8 mouse cellular contexts compared by ENCODE assay signal in genomic region chr17:45599446-45600242, GRCm38 (mm10). TPM values are rescaled to one million over a fixed set of nuclear protein-coding genes. Genes with fewer than 3 reads are reported as not detected.
A peak's percentile ranks its signal among the peaks of the same experiment; 100 is the strongest.
DNase-seq lines count a peak whose midpoint lies in the region; ATAC-seq and TF ChIP-seq lines count a peak whose summit lies in the region.

Gene Slc29a1 (minus strand): TSS chr17:45599606.

- peak within 1 kb of the TSS; percentile 35; the same call in 1 of the 2 replicates for H3K9ac ChIP-seq in hindbrain, postnatal 0 days (replicated peaks; ENCODE audit: low read length)

- no peak for DNase-seq in layer of hippocampus, adult 8-10 months (ENCODE audit: low spot score in 2 of 2)
- DNase-seq in layer of hippocampus, adult 9-11 months = no peak
- peak; percentile 80 to 84 for DNase-seq in cerebellum, postnatal 10 days
- DNase-seq in gastrocnemius, postnatal 14 days = peak; percentile 88
- DNase-seq in hindbrain, postnatal 0 days (ENCODE audit: low spot score) = peak; percentile 50
- no peak for DNase-seq in left cerebral cortex, postnatal 36 days (ENCODE audit: low spot score in 2 of 2)
- DNase-seq in testis, postnatal 14 days (ENCODE audit: low spot score) = peak; percentile 75

- no peak for TF ChIP-seq CTCF in hindbrain, postnatal 0 days (IDR thresholded peaks at IDR 0.05; ENCODE audit: low read depth)

- peak within 1 kb of the TSS; percentile 64 for H3K4me2 ChIP-seq in hindbrain, postnatal 0 days (ENCODE audit: low read depth, low read length)

- H3K4me3 ChIP-seq in hindbrain, postnatal 0 days (ENCODE audit: low read length) = peak within 1 kb of the TSS; percentile 30
- H3K4me3 ChIP-seq in megakaryocyte, embryonic 14.5 days (replicated peaks) = no peak within 1 kb of the TSS

- H3K27me3 ChIP-seq in hindbrain, postnatal 0 days (ENCODE audit: insufficient read depth, low read length) = no peaks in the 10 kb centered on the region
- H3K27me3 ChIP-seq in megakaryocyte, embryonic 14.5 days (replicated peaks) = peaks cover 84% of the 10 kb centered on the region

- ATAC-seq in hindbrain, postnatal 0 days = peak; percentile 33; the same call in 1 of the 2 replicates

- H3K9me3 ChIP-seq in hindbrain, postnatal 0 days (ENCODE audit: low read length) = no peaks in the 10 kb centered on the region
- no peaks in the 10 kb centered on the region for H3K9me3 ChIP-seq in megakaryocyte, embryonic 14.5 days

- H3K36me3 ChIP-seq in hindbrain, postnatal 0 days (ENCODE audit: insufficient read depth, low read length) = no peaks in the 10 kb centered on the region
- no peaks in the 10 kb centered on the region for H3K36me3 ChIP-seq in megakaryocyte, embryonic 14.5 days (replicated peaks; ENCODE audit: low read length)

- H3K4me1 ChIP-seq in hindbrain, postnatal 0 days (ENCODE audit: insufficient read depth, low read length) = peaks cover 22% of the 10 kb centered on the region
- peaks cover 37% of the 10 kb centered on the region for H3K4me1 ChIP-seq in megakaryocyte, embryonic 14.5 days

- intact Hi-C loops in gastrocnemius, postnatal 14 days (cut with DNase I; ENCODE audit: low total_unique reads) = no loop called here
- intact Hi-C loops in left cerebral cortex, postnatal 36 days (cut with DNase I) = no loop called here

- WGBS in hindbrain, postnatal 0 days = 18% methylated on average over 32 of the region's 32 CpGs

- H3K27ac ChIP-seq in hindbrain, postnatal 0 days = peak within 1 kb of the TSS; percentile 22; the same call in 1 of the 2 replicates

RNA-seq across cellular contexts. Expression of gene Slc29a1, which starts in this region (rescaled TPM):
- 10 to 100 TPM; 19.4 to 26.3 (median 21.0) TPM for total RNA-seq in layer of hippocampus, adult 8-10 months (2022)
- 10 to 100 TPM; 59.2 to 71.6 TPM for total RNA-seq in gastrocnemius, postnatal 14 days (2021)
- total RNA-seq in hindbrain, postnatal 0 days (2014; rRNA removed) = 170 and 354 TPM in 2 replicates
- polyA plus RNA-seq in hindbrain, postnatal 0 days (2015; fragmentation: Nextera tagmentation; extraction: Ambion mirVana) = 60.6 and 77.6 TPM in 2 replicates
- total RNA-seq in left cerebral cortex, postnatal 36 days (2021) = 10 to 100 TPM; 17.1 to 23.2 TPM
- 24.7 TPM in 1 of 2 replicates, not detected in the other for polyA plus RNA-seq in megakaryocyte, embryonic 14.5 days (2012; ENCODE audit: insufficient read depth, low replicate concordance)

Comparison
In these comparisons a context has a peak if more than half of its experiments do, and no peak if none do; other contexts are left out.
1. DNase-seq: peak in cerebellum, postnatal 10 days (2 of 2), gastrocnemius, postnatal 14 days (single experiment), hindbrain, postnatal 0 days (single experiment) and testis, postnatal 14 days (single experiment); none in layer of hippocampus, adult 8-10 months (0 of 2), layer of hippocampus, adult 9-11 months (single experiment) and left cerebral cortex, postnatal 36 days (0 of 2).